Mouse (Mus musculus) small intestine, adult 2 months (tissue): Measurements from ENCODE around the gene Ubald1. TPM values are rescaled to one million over a fixed set of nuclear protein-coding genes. Genes with fewer than 3 reads are reported as not detected.

Experiments
- H3K27ac ChIP-seq: fragments of 200-500 bp; 2 replicates; pipeline ENCODE4 v1.5.1; 2012; ENCODE audit warnings: low read depth, low read length, control low read depth, inconsistent platforms; ENCODE audit not compliant: insufficient read depth
- H3K27me3 ChIP-seq: fragments of 200-500 bp; 2 replicates; pipeline ENCODE4 v1.6.1; 2012; ENCODE audit warnings: mild to moderate bottlenecking, moderate library complexity, low read length, inconsistent platforms; ENCODE audit not compliant: control insufficient read depth, insufficient read depth
- H3K36me3 ChIP-seq: fragments of 200-500 bp; 2 replicates; pipeline ENCODE4 v1.6.1; 2012; ENCODE audit warnings: mild to moderate bottlenecking, low read length, control low read depth, inconsistent platforms; ENCODE audit not compliant: control insufficient read depth, insufficient read depth
- H3K4me1 ChIP-seq: fragments of 200-500 bp; 2 replicates; pipeline ENCODE4 v1.6.1; 2012; ENCODE audit warnings: low read length, inconsistent platforms, mixed read lengths; ENCODE audit not compliant: control insufficient read depth, insufficient read depth, insufficient read length
- H3K4me3 ChIP-seq: fragments of 200-500 bp; 2 replicates; pipeline ENCODE4 v1.5.1; 2012; ENCODE audit warnings: low read depth, mild to moderate bottlenecking, control low read depth, inconsistent platforms, low read length, moderate library complexity
- CTCF ChIP-seq: fragments of 200-500 bp; IDR thresholded peaks from 2 replicates; pipeline ENCODE4 v1.5.1; 2012; ENCODE audit warnings: low read depth, mild to moderate bottlenecking, control low read depth, inconsistent platforms, low read length, moderate library complexity, mixed read lengths; ENCODE audit not compliant: insufficient replicate concordance, insufficient read length; ENCODE audit errors: extremely low read depth
- POLR2A ChIP-seq: fragments of 200-500 bp; IDR thresholded peaks from 2 replicates; pipeline ENCODE4 v1.6.1; 2012; ENCODE audit warnings: low read depth, mild to moderate bottlenecking, control low read depth, inconsistent platforms, low read length, moderate library complexity
- WGBS: fragments of 180-500 bp; shearing (Covaris S2); methylation state at CpG from one replicate; pipeline ENCODE4 v1.1.7; 2018; 5-methylcytosine and 5-hydroxymethylcytosine counted together
- polyA plus RNA-seq: library from polyadenylated mRNA; depleted of rRNA; stranded (reverse); fragments of >200 nt; gene quantifications from 2 replicates; pipeline ENCODE4 v1.2.3, GENCODE M21; 2012

The Ubald1 gene
- polyA plus RNA-seq, 1 experiment = 37.1 TPM

- Histone ChIP-seq H3K4me3 (peak overlapping the region; percentile 98), H3K36me3 (peaks cover 10% of the 10 kb centered on the region), H3K4me1 (peaks cover 25% of the 10 kb centered on the region), H3K27ac (peak overlapping the region; percentile 64), H3K27me3 (no peaks in the 10 kb centered on the region)
- WGBS = 3% methylated on average over 5 of the region's 5 CpGs
- TF ChIP-seq POLR2A = no peak
- no peak for TF ChIP-seq CTCF
Observed at GRCm38 (mm10) chr16:4878192-4878885, 1.8 kb downstream of the Ubald1 start.

- Histone ChIP-seq H3K27me3 (no peaks in the 10 kb centered on the region), H3K4me1 (peaks cover 25% of the 10 kb centered on the region), H3K27ac (peak overlapping the region; percentile 57), H3K4me3 (peak overlapping the region; percentile 45), H3K36me3 (peaks cover 10% of the 10 kb centered on the region)
- TF ChIP-seq POLR2A (no peak), CTCF (no peak)
- 57% methylated on average over 3 of the region's 3 CpGs for WGBS
Observed at GRCm38 (mm10) chr16:4877701-4878100, 2.4 kb downstream of the Ubald1 start.

DNA sequence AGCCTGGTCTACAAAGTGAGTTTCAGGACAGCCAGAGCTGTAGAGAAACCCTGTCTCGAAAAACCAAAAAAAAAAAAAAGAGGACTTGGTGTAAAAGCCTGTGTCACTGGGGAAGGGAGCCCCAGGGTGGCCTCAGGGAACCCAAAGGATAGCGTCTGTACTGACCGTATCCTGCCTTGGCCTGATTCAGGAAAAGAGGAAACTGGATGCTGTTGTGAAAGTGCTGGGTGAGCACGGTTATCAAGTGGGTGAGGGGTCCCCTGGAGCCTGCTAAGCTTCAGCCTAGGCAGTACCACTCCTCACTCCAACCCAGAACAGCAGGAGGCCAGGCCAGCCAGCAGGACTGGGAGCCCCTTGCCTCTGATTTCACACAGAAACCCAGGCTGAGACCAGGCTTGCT lies 2.9 kb downstream of the Ubald1 start:
- TF ChIP-seq CTCF = no peak
- no peak for TF ChIP-seq POLR2A
- peaks cover 24% of the 10 kb centered on the region for H3K4me1 ChIP-seq
- H3K27me3 ChIP-seq = no peaks in the 10 kb centered on the region
- WGBS = 78% methylated on average over 4 of the region's 4 CpGs
- H3K27ac ChIP-seq = no peak overlapping the region; the same call in 1 of the 2 replicates
- H3K36me3 ChIP-seq = peaks cover 10% of the 10 kb centered on the region
- no peak overlapping the region for H3K4me3 ChIP-seq

GRCm38 (mm10) chr16:4876033-4876680 lies 4.0 kb downstream of the Ubald1 start:
- Histone ChIP-seq H3K4me3 (no peak overlapping the region), H3K27me3 (no peaks in the 10 kb centered on the region), H3K36me3 (peaks cover 10% of the 10 kb centered on the region), H3K27ac (no peak overlapping the region), H3K4me1 (peaks cover 15% of the 10 kb centered on the region)
- TF ChIP-seq CTCF (no peak), POLR2A (no peak)
- 66% methylated on average over 8 of the region's 8 CpGs for WGBS

- WGBS = 82% methylated on average over 23 of the region's 23 CpGs
- Histone ChIP-seq H3K36me3 (peaks cover 10% of the 10 kb centered on the region), H3K4me3 (no peak overlapping the region), H3K27ac (no peak overlapping the region), H3K27me3 (no peaks in the 10 kb centered on the region), H3K4me1 (peaks cover 13% of the 10 kb centered on the region)
- TF ChIP-seq CTCF (no peak), POLR2A (no peak)
Observed at GRCm38 (mm10) chr16:4875198-4876032, 4.7 kb downstream of the Ubald1 start.

DNA sequence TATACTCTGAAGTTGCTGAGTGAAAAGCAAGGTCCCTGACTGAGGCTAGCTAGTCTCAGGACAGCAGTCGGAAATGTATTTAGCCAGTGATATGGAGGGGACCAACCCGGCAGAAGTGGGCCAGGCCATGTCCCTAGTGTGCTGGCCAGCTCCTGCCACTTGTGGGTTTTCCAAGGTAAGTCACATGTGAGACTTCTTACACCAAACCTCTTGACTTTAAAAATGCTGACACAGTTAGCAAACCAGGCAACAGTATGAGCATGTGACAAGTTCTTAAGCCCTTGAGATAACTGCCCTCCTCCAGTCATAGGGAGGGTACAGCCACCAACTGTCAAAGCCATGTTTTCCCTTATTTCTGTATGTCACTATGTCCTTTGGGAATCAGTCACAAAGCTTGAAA lies 8.2 kb downstream of the Ubald1 start:
- Histone ChIP-seq H3K27ac (no peak overlapping the region), H3K4me1 (peaks cover 5% of the 10 kb centered on the region; the same call in 1 of the 2 replicates), H3K36me3 (peaks cover 19% of the 10 kb centered on the region), H3K4me3 (no peak overlapping the region), H3K27me3 (no peaks in the 10 kb centered on the region)
- WGBS = 84% methylated on average over 2 of the region's 2 CpGs
- TF ChIP-seq POLR2A = no peak
- no peak for TF ChIP-seq CTCF

GRCm38 (mm10) chr16:4870490-4870889 lies 9.6 kb downstream of the Ubald1 start:
- peaks cover 16% of the 10 kb centered on the region for H3K36me3 ChIP-seq
- H3K27ac ChIP-seq = 0 out of 2 replicates have a peak overlapping the region, but pooled peaks have one; percentile 31
- WGBS = 90% methylated on average over 5 of the region's 5 CpGs
- no peak for TF ChIP-seq CTCF
- no peak for TF ChIP-seq POLR2A
- H3K27me3 ChIP-seq = no peaks in the 10 kb centered on the region
- no peaks in the 10 kb centered on the region for H3K4me1 ChIP-seq
- H3K4me3 ChIP-seq = no peak overlapping the region
